Mouse (Mus musculus) embryonic facial prominence, embryonic 13.5 days (tissue): ENCODE results near the gene Gcnt1. TPM values are rescaled to one million over a fixed set of nuclear protein-coding genes. Genes with fewer than 3 reads are reported as not detected.

Experiments
- ATAC-seq: fragments of 200-750 bp; cut with Nextera tagmentation; 2 replicates; pipeline ENCODE4 v1.8.0; 2017; ENCODE audit warnings: low read depth; ENCODE audit not compliant: insufficient number of reproducible peaks, insufficient read depth, low FRiP score, low TSS enrichment
- H3K27ac ChIP-seq: fragments of 300-500 bp; sonication (generic); 2 replicates; pipeline ENCODE4 v1.5.1; 2015; ENCODE audit warnings: moderate library complexity, mild to moderate bottlenecking, inconsistent platforms
- H3K27me3 ChIP-seq: fragments of 300-500 bp; sonication (generic); 2 replicates; pipeline ENCODE4 v1.6.1; 2015; ENCODE audit warnings: mild to moderate bottlenecking, inconsistent platforms
- H3K36me3 ChIP-seq: fragments of 300-500 bp; sonication (generic); 2 replicates; pipeline ENCODE4 v1.6.1; 2015; ENCODE audit warnings: mild to moderate bottlenecking, inconsistent platforms
- H3K4me1 ChIP-seq: fragments of 300-500 bp; sonication (generic); 2 replicates; pipeline ENCODE4 v1.6.1; 2015; ENCODE audit warnings: inconsistent platforms
- H3K4me2 ChIP-seq: fragments of 300-500 bp; sonication (generic); 2 replicates; pipeline ENCODE4 v1.6.1; 2015; ENCODE audit warnings: moderate library complexity, mild to moderate bottlenecking, inconsistent platforms
- H3K4me3 ChIP-seq: fragments of 300-500 bp; sonication (generic); 2 replicates; pipeline ENCODE4 v1.5.1; 2015; ENCODE audit warnings: mild to moderate bottlenecking, inconsistent platforms
- H3K9ac ChIP-seq: fragments of 300-500 bp; sonication (generic); 2 replicates; pipeline ENCODE4 v1.6.1; 2015; ENCODE audit warnings: mild to moderate bottlenecking, inconsistent platforms
- H3K9me3 ChIP-seq: fragments of 300-500 bp; sonication (generic); 2 replicates; pipeline ENCODE4 v1.6.1; 2016; ENCODE audit warnings: inconsistent platforms
- WGBS: fragments of 180-500 bp; shearing (Covaris S2); methylation state at CpG from one replicate; pipeline ENCODE4 v1.1.7; 2015; ENCODE audit warnings: mixed read lengths; 5-methylcytosine and 5-hydroxymethylcytosine counted together
- polyA plus RNA-seq: library from polyadenylated mRNA; unstranded; fragments of >200 nt; fragmentation: Nextera tagmentation; extraction: Ambion mirVana; gene quantifications from 2 replicates; pipeline ENCODE4 v1.2.1, GENCODE M21; 2015

The Gcnt1 gene
- polyA plus RNA-seq, 1 experiment from 2014 or later, result 3.8 TPM

GRCm38 (mm10) chr19:17289526-17289925 lies 83.1 kb downstream of the Gcnt1 start:
- H3K36me3 ChIP-seq, result no peaks in the 10 kb centered on the region
- H3K4me3 ChIP-seq, result no peak overlapping the region
- H3K27me3 ChIP-seq, result no peaks in the 10 kb centered on the region
- no peak for ATAC-seq
- 63% methylated on average over 6 of the region's 6 CpGs for WGBS
- H3K4me1 ChIP-seq, result peaks cover 9% of the 10 kb centered on the region; the same call in 1 of the 2 replicates
- no peak overlapping the region for H3K27ac ChIP-seq
- no peak overlapping the region for H3K4me2 ChIP-seq
- H3K9ac ChIP-seq, result no peak overlapping the region
- H3K9me3 ChIP-seq, result no peaks in the 10 kb centered on the region

- 76% methylated on average over 7 of the region's 7 CpGs for WGBS
- no peak overlapping the region for H3K4me3 ChIP-seq
- H3K9me3 ChIP-seq, result no peaks in the 10 kb centered on the region
- H3K27me3 ChIP-seq, result no peaks in the 10 kb centered on the region
- H3K36me3 ChIP-seq, result no peaks in the 10 kb centered on the region
- H3K27ac ChIP-seq, result no peak overlapping the region
- H3K4me1 ChIP-seq, result peaks cover 18% of the 10 kb centered on the region
- ATAC-seq, result no peak
- H3K4me2 ChIP-seq, result no peak overlapping the region
- H3K9ac ChIP-seq, result no peak overlapping the region
Observed at GRCm38 (mm10) chr19:17286004-17286403, 86.6 kb downstream of the Gcnt1 start.

GRCm38 (mm10) chr19:17283317-17283716 lies 89.3 kb downstream of the Gcnt1 start:
- ATAC-seq, result no peak
- Histone ChIP-seq H3K4me1 (peaks cover 18% of the 10 kb centered on the region), H3K4me2 (no peak overlapping the region), H3K27ac (no peak overlapping the region), H3K9ac (no peak overlapping the region), H3K9me3 (no peaks in the 10 kb centered on the region), H3K27me3 (no peaks in the 10 kb centered on the region), H3K4me3 (no peak overlapping the region), H3K36me3 (no peaks in the 10 kb centered on the region)
- 54% methylated on average over 3 of the region's 3 CpGs for WGBS

- no peak overlapping the region for H3K27ac ChIP-seq
- WGBS, result 83% methylated on average over 4 of the region's 4 CpGs
- H3K27me3 ChIP-seq, result no peaks in the 10 kb centered on the region
- H3K4me3 ChIP-seq, result no peak overlapping the region
- peaks cover 9% of the 10 kb centered on the region for H3K4me1 ChIP-seq
- no peaks in the 10 kb centered on the region for H3K36me3 ChIP-seq
- no peak for ATAC-seq
- H3K9ac ChIP-seq, result no peak overlapping the region
- H3K4me2 ChIP-seq, result no peak overlapping the region
- H3K9me3 ChIP-seq, result no peaks in the 10 kb centered on the region
Observed at GRCm38 (mm10) chr19:17278381-17279051, 94.1 kb downstream of the Gcnt1 start.

Other genes starting within 250 kb of the Gcnt1 start
- 87.2 and 88.0 TPM in 2 replicates for gene Rfk, start 21.2 kb upstream of the Gcnt1 start, polyA plus RNA-seq